Mouse (Mus musculus) leukemia stem cell, adult 10-12 weeks (primary cell): Measurements from ENCODE around the gene Txnrd2. TPM values are rescaled to one million over a fixed set of nuclear protein-coding genes. Genes with fewer than 3 reads are reported as not detected.

ENCODE experiments used
- polyA plus RNA-seq: library from polyadenylated mRNA; stranded (reverse); fragments of >175 nt; gene quantifications from 2 replicates; pipeline ENCODE4 v1.2.3, GENCODE M21; 2012; ENCODE audit warnings: low replicate concordance

Txnrd2 gene
- polyA plus RNA-seq = 11.6 and 14.1 TPM in 2 replicates

GRCm38 (mm10) chr16:18426215-18426791, at the start of gene Txnrd2:
Gene Txnrd2 (plus strand): TSS chr16:18426384.

GRCm38 (mm10) chr16:18426802-18427280, 657 bp downstream of the Txnrd2 start, which contains the start of gene Comt:
Gene Comt (minus strand): TSS chr16:18426852.

GRCm38 (mm10) chr16:18498558-18498990, 72.4 kb downstream of the Txnrd2 start, which contains the start of the genes Gnb1l and Rtl10:
Gene Gnb1l (plus strand): TSS chr16:18498713.
Gene Rtl10 (plus strand): TSS chr16:18498901.

Other genes with a start within 250 kb of the Txnrd2 start
- gene Ccdc188, start 208.5 kb upstream of the Txnrd2 start, polyA plus RNA-seq = not detected in 2 replicates
- 43.0 and 57.3 TPM in 2 replicates for gene Zdhhc8, start 191.2 kb upstream of the Txnrd2 start, polyA plus RNA-seq
- gene Trmt2a, start 177.7 kb upstream of the Txnrd2 start, polyA plus RNA-seq = 40.9 and 50.6 TPM in 2 replicates
- gene Ranbp1, start 177.7 kb upstream of the Txnrd2 start, polyA plus RNA-seq = 683 and 1,010 TPM in 2 replicates
- gene Gm49776, start 168.1 kb upstream of the Txnrd2 start, polyA plus RNA-seq = not detected in 2 replicates
- 3.6 and 21.7 TPM in 2 replicates for gene Dgcr8, start 137.1 kb upstream of the Txnrd2 start, polyA plus RNA-seq
- 32.4 and 36.4 TPM in 2 replicates for gene Tango2, start 78.3 kb upstream of the Txnrd2 start, polyA plus RNA-seq
- gene Arvcf, start 78.2 kb upstream of the Txnrd2 start, polyA plus RNA-seq = 16.6 and 24.6 TPM in 2 replicates
- gene Comt, start 468 bp downstream of the Txnrd2 start, polyA plus RNA-seq = 34.0 and 154 TPM in 2 replicates
- 18.6 and 20.1 TPM in 2 replicates for gene Gnb1l, start 72.3 kb downstream of the Txnrd2 start, polyA plus RNA-seq
- 2.5 and 4.0 TPM in 2 replicates for gene Rtl10, start 72.5 kb downstream of the Txnrd2 start, polyA plus RNA-seq
- not detected in 2 replicates for gene Tbx1, start 164.3 kb downstream of the Txnrd2 start, polyA plus RNA-seq
- gene Gp1bb, start 196.0 kb downstream of the Txnrd2 start, polyA plus RNA-seq = 3.7 and 15.7 TPM in 2 replicates
- gene Gm49601, start 200.0 kb downstream of the Txnrd2 start, polyA plus RNA-seq = 0.66 TPM in 1 of 2 replicates, not detected in the other
- 0.23 and 0.30 TPM in 2 replicates for gene Sept5, start 203.6 kb downstream of the Txnrd2 start, polyA plus RNA-seq